Mouse (Mus musculus) liver, postnatal 0 days (tissue): ENCODE measurements at regions not wholly inside any gene's neighbourhood (a gene's known extent, or its start where the extent isn't known, plus 50 kb on each side); places are given as distances from the start of the nearest gene placed in this dataset.

Source experiments
- CTCF ChIP-seq: sonication (generic); IDR thresholded peaks from 2 replicates; pipeline ENCODE4 v1.5.1; 2016; ENCODE audit warnings: antibody characterized with exemption, low read depth
- EP300 ChIP-seq: IDR thresholded peaks from 2 replicates; pipeline ENCODE4 v1.6.1; 2016; ENCODE audit warnings: antibody characterized with exemption, low read depth, mild to moderate bottlenecking

DNA sequence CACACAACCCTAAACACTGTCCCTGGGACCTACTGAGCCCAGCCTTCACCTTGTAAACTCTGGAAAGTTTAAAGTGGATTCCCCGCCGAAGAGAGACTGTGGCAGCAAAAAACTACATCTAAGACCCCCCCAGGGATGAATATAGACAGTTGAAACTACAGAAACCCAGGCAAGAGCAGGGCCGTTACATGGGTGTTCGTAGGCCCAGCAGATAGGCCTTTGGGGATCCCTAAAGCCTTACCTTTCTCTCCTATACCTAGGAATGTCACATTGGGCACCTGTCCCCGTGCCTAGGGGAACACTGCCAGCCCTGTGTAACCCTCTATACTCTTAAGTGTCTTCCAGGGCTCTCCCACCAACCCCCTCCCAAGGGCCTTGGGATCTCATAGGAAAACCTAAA lies 105.2 kb downstream of the Zfp36l2 start:
- TF ChIP-seq CTCF, result no peak
- no peak for TF ChIP-seq EP300
